Mouse (Mus musculus) bone marrow, adult 2 months (tissue): ENCODE measurements at regions not wholly inside any gene's neighbourhood (a gene's known extent, or its start where the extent isn't known, plus 50 kb on each side); places are given as distances from the start of the nearest gene placed in this dataset.

Source experiments
- H3K27ac ChIP-seq: fragments of 200-500 bp; 2 replicates; pipeline ENCODE4 v1.5.1; 2012; ENCODE audit warnings: low read depth, mild to moderate bottlenecking, control low read depth, inconsistent platforms, low read length; ENCODE audit not compliant: control insufficient read depth, poor library complexity, insufficient read depth
- H3K4me1 ChIP-seq: fragments of 200-500 bp; 2 replicates; pipeline ENCODE4 v1.6.1; 2011; ENCODE audit warnings: low read length; ENCODE audit not compliant: control insufficient read depth, insufficient read depth
- H3K4me3 ChIP-seq: fragments of 200-500 bp; replicated peaks from 2 replicates; pipeline ENCODE3; 2011; ENCODE audit warnings: mild to moderate bottlenecking, low read depth, low read length, control low read depth; ENCODE audit not compliant: control insufficient read depth
- CTCF ChIP-seq: fragments of 200-500 bp; IDR thresholded peaks from 2 replicates; pipeline ENCODE4 v1.5.1; 2011; ENCODE audit warnings: low read length, control low read depth; ENCODE audit not compliant: control insufficient read depth, insufficient read depth
- POLR2A ChIP-seq: fragments of 200-500 bp; IDR thresholded peaks from 2 replicates; pipeline ENCODE4 v1.6.1; 2011; ENCODE audit warnings: low read depth, mild to moderate bottlenecking, control low read depth, low read length, borderline replicate concordance; ENCODE audit not compliant: control insufficient read depth
- WGBS: fragments of 180-500 bp; shearing (Covaris S2); methylation state at CpG from one replicate; pipeline ENCODE4 v1.1.7; 2018; 5-methylcytosine and 5-hydroxymethylcytosine counted together

DNA sequence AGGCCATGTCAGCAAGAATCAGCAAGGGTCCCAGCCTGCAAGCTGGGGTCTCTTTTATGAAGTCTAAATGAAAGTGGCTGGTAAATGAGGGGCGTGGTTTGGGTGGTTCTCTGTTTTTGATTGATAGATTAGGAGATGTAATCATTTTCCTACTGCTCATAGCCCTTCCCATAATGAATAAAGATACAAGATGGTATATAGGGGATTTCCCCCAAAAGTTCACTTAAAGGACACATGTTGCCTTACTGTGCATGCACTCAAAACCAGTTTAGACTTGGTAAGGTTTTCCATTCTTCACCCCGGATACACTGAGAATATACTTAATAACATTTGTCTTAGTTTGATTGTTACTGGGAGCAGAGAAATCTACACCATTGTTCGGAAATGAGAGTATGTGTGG, 262.4 kb upstream of the Zfp703 start:
- no peak overlapping the region for H3K27ac ChIP-seq
- H3K4me1 ChIP-seq: no peaks in the 10 kb centered on the region
- TF ChIP-seq POLR2A (no peak), CTCF (no peak)
- 79% methylated on average over 3 of the region's 3 CpGs for WGBS
- H3K4me3 ChIP-seq: no peak overlapping the region

DNA sequence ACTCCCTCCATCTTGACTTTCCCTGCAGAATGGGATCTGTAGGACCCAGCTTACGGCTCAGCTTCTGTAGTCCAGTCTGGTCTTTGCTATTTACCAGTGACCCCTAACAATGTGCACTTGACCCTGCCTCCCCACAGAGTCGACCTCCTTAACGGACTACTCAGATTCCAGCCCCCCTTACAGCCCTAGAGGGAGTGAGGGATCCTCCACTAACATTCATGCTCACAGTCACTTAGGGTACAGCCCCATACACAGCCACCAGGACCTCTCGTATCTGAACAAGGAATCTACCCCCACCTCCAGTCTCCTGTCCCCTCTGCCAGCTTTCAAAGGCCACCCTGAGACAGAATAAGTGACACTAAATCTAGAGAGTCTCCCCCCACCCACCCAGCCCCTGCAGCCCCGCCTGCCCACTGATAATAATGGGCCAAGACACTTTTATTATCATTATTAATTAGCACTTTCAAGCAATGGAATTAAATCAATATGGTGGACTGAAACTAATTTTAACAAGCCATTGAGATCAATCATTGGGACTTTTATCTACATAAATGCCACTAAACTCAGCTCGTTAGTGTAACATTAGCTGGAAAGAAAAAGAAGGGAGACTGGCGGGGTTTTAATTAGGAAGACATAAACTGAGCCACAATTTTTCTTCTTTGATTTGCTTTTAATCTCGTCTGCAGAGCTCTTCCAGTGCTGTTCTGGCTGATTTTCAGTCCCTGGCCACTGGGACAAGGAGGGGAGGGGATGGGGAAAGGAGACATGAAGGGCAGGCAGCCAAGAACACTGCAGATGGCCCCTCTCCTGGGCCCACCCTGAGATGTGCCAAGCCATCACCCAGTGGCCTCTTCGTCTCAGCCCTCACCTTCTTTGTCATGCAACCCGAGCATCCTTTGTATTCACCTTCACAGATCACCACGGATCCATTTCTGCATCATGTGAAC, 258.4 kb upstream of the Zfp703 start:
- no peaks in the 10 kb centered on the region for H3K4me1 ChIP-seq
- 77% methylated on average over 11 of the region's 11 CpGs for WGBS
- TF ChIP-seq CTCF (no peak), POLR2A (no peak)
- no peak overlapping the region for H3K4me3 ChIP-seq
- H3K27ac ChIP-seq: no peak overlapping the region

DNA sequence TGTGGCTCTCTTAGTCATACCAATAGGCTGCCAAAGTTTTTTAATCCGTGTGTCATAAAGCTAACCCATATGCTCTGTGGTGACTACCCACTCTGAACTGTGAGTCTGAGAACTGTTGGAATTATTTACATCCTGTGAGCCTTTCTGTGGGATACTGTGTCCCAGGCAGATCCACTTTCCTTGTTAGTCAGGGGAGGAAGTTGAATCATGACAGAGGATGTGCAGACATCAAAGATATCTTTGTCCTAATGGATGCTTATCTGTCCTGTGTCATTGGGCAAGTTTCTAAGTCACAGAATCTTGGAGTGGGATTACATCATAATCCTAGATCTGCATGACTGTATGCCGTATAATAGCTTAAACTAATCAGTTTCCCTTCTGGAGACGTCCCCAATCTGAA, 254.4 kb upstream of the Zfp703 start:
- TF ChIP-seq POLR2A (no peak), CTCF (no peak)
- WGBS: 67% methylated on average over 3 of the region's 3 CpGs
- Histone ChIP-seq H3K4me1 (no peaks in the 10 kb centered on the region), H3K4me3 (no peak overlapping the region), H3K27ac (no peak overlapping the region)

DNA sequence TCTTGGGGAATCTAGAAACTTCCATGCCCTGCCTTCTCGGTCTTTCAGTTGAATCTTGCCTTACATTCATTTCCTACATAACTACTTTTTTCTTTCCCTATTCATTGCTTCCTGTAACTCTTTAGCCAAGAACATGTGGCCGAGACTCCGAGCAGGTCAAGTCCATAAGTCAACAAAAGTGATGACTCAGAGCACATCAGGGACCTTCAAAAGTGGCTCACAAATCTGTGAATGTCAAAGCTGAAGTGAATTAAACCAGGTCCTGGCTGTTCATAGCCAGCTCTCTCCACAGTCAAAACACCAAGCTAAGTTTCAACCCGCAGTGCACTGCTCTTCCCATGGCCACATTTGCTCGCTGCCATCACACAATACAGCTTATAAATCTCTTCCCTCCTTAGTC, 252.5 kb upstream of the Zfp703 start:
- Histone ChIP-seq H3K27ac (no peak overlapping the region), H3K4me1 (no peaks in the 10 kb centered on the region), H3K4me3 (no peak overlapping the region)
- 78% methylated on average over 5 of the region's 5 CpGs for WGBS
- no peak for TF ChIP-seq POLR2A
- TF ChIP-seq CTCF: no peak

DNA sequence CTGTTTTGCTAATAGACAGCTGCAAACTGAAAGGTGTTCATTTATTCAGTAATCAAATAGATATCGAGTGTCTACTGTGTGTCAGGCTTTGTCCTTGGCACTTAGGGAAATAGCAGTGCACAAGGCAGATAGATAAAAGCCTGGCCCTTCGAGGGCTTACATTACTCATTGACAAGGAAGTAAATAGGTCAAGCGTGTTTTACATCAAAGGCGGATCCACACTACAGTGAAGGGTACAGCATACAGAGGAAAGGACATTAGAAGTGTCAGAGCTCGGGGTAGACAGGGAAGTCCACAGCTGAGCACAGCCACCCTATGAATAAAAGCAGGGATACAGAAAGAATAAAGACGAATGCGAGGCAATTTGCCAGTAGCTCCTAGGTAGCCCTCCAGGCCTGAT, 251.6 kb upstream of the Zfp703 start:
- TF ChIP-seq CTCF (no peak), POLR2A (no peak)
- no peak overlapping the region for H3K4me3 ChIP-seq
- WGBS: 76% methylated on average over 7 of the region's 7 CpGs
- no peaks in the 10 kb centered on the region for H3K4me1 ChIP-seq
- H3K27ac ChIP-seq: no peak overlapping the region

DNA sequence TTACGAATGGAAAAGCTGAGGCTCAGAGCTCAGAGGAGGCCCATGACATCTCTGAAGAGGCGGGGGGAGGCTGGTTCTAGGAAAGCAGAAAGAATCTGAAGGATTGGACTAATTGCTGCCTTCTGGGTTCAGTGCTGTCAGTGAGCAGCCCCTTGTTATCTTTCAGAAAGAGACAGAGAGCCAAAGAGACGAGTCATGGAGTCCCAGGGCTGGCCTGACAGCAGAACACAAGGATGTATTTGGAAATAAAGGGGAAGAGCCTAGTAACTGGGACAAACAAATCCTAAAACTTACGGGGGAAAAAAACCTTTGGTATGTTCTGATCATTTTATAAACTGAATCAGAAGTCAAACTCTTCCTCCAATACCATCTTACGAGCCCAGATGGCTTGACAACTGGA, 247.8 kb upstream of the Zfp703 start:
- Histone ChIP-seq H3K4me1 (no peaks in the 10 kb centered on the region), H3K27ac (no peak overlapping the region), H3K4me3 (no peak overlapping the region)
- WGBS: 74% methylated on average over 5 of the region's 5 CpGs
- TF ChIP-seq CTCF: no peak
- TF ChIP-seq POLR2A: no peak

DNA sequence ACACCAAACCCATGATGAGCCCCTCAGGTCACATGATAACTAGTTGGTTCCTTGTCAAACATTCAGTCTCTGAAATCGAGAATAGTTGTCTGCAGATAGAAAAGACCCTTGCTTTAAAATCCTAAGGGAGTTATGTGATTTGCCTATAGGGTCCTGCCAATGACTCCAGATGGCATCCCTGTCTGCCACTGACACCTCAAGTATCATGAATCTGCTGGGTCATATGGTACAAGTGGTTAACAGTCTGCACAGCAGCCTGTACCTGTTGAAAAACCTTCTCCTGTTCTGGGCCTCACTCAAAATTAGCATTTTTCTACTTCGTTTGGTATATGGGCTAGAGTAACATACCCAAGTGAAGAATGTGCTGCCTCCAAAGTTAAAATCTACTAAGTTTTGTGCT, 246.0 kb upstream of the Zfp703 start:
- TF ChIP-seq POLR2A: no peak
- no peak for TF ChIP-seq CTCF
- Histone ChIP-seq H3K27ac (no peak overlapping the region), H3K4me3 (no peak overlapping the region), H3K4me1 (no peaks in the 10 kb centered on the region)
- 69% methylated on average over 2 of the region's 2 CpGs for WGBS

DNA sequence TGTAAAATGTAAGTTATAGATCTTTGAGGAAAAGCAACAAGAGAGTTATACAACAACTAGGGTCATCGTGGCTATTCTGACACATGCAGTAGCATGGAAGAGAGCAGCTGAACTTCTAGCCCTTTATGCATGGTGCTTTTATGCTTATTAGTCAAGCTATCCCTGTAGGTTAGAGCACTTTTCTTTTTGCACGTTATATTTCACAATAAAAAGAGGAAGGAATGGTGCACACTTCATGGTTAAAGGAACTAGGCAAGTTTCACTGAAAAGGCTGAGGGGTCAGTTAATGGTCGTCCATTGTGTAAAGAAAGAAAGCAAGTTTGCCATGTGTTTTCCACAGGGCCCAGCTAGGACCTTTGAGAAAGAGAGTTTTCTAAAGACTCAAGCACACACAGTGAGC, 232.7 kb upstream of the Zfp703 start:
- Histone ChIP-seq H3K27ac (no peak overlapping the region), H3K4me3 (no peak overlapping the region), H3K4me1 (no peaks in the 10 kb centered on the region; the same call in 1 of the 2 replicates)
- TF ChIP-seq POLR2A: no peak
- TF ChIP-seq CTCF: no peak
- 14% methylated on average over 3 of the region's 3 CpGs for WGBS
